Mouse (Mus musculus) liver, adult (tissue): ENCODE data around the gene Rin1.
A peak's percentile ranks its signal among the peaks of the same experiment; 100 is the strongest.

Experiments
- GATA4 ChIP-seq: IDR thresholded peaks from 2 replicates; pipeline ENCODE4 v1.6.1; 2014; ENCODE audit warnings: mild to moderate bottlenecking, low read length; ENCODE audit not compliant: insufficient replicate concordance

Rin1 gene

DNA sequence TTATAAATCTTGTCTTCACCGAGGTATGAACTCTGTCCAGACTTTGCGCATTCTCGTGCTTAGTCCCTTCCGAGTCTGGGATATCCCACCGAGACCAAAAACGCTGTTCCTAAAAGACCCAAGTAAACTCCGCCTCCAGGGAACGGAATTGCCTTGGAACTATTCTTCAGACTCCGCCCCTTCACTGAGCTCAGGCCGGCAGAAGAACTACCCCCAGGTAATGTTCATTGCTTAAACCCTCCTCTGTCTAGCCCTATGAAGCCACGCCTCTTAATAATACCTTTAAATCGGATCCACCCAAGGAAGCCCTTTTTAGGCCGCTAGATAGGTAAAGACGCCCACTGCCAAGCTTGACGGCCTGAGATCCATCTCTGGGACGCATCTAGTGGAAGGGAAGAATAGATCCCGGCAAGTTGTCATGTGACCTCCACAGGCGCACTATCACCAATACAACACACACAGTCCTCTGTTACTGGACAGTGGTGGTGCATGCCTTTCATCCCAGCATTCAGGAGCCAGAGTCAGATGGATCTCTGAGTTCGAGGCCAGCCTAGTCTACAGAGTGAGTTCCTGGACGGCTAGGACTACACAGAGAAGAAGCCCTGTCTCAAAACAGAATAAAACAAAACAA, 22.2 kb downstream of the Rin1 start:
- no peak for TF ChIP-seq GATA4

GRCm38 (mm10) chr19:5073028-5073427, 22.7 kb downstream of the Rin1 start:
- TF ChIP-seq GATA4, result no peak

DNA sequence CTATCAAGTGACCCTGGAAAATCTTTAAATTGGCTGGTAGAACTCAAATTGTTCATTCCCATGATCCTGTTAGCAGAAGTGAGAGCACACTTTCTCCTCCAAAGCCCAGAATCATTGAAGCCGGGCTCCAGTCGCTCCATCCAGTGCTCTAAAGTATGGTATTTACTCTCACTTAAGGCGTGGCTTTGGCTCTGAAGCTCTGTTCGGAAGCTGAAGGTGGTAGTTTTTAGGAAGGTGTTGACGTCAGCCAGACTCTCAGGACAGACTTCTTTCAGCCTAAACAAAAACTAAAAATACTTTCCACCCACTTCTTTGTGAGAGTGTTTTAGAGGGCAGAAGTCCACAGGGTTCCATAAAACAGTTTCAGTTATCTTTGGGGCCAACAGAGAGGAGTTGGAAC, 23.2 kb downstream of the Rin1 start:
- no peak for TF ChIP-seq GATA4

DNA sequence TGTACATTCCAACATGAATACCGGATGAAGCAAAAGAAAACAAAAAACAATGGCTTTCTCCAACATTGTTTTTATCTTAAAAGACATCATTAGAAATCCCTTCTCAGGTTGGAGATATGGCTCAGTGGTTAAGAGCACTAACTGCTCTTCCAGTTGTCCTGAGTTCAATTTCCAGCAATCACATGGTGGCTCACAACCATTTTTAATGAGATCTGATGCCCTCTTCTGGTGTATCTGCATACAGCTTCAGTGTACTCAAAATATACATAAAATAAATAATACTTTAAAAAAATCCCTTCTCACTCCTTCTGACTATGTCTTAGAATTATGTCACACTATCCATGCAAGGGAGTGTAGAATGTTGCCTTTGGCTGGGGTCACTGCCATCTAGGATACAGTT, 29.0 kb downstream of the Rin1 start:
- no peak for TF ChIP-seq GATA4

- TF ChIP-seq GATA4, result no peak
These were observed 31.7 kb downstream of the Rin1 start for GRCm38 (mm10) chr19:5082005-5082404.

- no peak for TF ChIP-seq GATA4
These were observed 32.3 kb downstream of the Rin1 start for GRCm38 (mm10) chr19:5082596-5082995.

- TF ChIP-seq GATA4, result no peak
These were observed 33.9 kb downstream of the Rin1 start for GRCm38 (mm10) chr19:5083961-5084833.

DNA sequence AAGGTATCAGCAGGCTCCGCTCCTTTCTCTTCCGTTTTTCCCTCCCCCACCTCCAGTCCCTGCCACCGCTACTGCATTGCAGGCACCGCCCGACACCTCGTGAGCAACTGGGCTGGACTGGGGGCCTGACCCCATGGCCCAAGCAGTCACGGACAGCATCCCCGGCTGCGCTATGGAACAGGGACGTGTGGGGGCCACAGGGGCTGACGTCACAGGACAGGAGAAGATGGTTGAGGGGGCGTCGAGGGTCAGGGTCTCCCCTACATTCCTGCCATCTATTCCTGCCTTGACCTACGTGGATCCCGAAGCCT, 34.5 kb downstream of the Rin1 start:
- TF ChIP-seq GATA4, result no peak

DNA sequence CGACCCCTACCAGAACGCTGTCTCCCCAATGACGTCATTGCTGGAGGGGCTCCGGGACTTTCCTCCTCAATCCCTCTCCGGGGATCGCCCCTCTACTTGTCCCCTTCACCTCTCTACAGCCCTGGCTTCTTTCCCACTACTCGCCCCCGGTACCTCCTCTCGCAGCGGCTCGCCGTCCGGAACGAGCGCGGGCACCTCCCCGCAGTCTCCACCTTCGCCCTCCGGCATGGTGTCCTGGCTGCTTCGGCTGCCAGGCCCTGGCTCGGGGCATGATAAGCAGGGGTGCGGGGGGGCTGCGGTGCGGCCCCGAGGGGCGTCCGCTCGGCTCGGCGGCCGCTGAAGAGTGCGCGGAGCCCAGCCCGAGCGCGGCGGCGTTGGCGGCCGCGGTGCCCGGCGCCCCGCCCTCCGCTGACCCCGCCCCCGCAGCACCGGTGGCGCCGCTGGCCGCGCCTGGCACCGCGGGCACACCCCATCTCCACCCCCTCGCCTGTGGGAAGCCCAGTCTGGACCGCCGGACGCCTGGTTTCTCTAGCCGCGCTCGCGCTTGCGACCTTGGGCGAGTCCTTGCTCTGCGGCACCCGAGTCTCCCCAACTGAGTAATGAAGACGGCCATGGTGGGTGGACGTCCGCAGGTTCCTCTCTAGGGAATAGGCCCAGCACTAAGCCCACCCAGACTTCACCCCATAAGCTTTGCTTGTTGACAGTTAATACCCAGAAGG, 35.0 kb downstream of the Rin1 start, which contains the start of gene Tmem151a:
Gene Tmem151a, minus strand, starts transcription at position 387 of the 719 bp plus-strand sequence.
- no peak for TF ChIP-seq GATA4

DNA sequence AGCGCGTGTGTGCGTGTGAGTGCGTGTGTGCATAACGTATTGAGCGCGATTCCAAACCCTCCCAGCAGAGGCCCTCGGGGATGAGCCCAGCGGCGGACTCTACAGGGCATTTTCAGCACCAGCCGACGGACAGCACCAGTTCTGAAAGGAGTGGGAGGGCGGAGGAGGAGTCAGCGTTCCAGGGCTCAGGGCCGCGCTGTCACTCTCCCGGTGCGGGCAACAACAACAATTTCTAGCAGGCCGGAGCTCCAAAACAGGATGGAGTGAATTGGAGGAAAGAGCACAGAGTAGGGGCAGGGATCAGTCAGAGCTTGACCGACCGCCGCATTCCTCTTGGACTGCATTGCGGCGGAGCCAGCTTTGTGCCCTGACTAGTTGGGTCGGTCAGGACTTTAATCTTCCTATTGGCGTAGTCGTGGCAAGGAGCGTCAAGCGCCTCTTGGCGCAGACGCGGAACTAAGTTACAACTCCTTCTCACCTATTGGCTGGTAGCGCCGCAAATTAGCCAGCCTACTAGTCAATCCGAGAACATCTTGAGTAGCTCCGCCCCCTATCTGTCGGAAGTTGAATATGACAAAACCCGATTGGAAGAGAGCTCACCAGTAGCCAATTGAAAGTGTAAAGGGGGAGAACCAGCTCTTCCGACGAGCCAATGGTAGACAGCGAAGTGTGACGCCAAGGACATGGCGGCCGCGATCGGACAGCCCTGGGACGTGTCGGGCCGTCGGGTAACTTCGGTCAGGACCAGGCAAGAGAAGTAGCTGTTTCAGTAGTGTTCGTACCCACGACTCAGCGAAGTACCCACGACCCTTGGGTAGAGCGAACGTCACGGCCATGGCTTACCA, 37.8 kb downstream of the Rin1 start, which contains the start of gene Yif1a:
Gene Yif1a, plus strand, starts transcription at position 655 of the 845 bp plus-strand sequence.
- no peak; the same call in 1 of the 2 replicates for TF ChIP-seq GATA4

GRCm38 (mm10) chr19:5089324-5089723, 39.0 kb downstream of the Rin1 start:
- TF ChIP-seq GATA4, result no peak

- TF ChIP-seq GATA4, result no peak
These were observed 41.8 kb downstream of the Rin1 start for GRCm38 (mm10) chr19:5092083-5092482.

- TF ChIP-seq GATA4, result no peak
These were observed 43.4 kb downstream of the Rin1 start for GRCm38 (mm10) chr19:5093481-5094242.

DNA sequence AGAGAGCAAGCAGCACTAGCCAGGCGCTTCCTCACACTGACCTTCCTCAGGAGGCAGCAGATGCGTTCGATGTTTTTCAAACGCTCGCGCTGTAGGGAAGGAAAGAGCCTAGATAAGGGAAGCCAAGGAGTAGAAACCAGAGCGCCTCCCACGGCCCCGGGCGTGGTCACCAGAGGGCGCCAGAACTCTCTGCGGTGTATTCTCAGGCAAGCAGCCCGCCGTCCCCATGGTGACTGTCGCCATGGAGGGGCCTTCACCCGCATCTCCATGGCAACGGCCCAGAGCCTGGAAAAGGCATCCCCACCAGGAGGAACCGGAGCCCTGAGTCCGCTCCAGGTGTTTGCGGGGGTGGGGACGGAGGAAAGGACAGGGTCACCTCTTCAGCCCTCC, 44.0 kb downstream of the Rin1 start:
- peak; percentile 60; the same call in 1 of the 2 replicates for TF ChIP-seq GATA4

DNA sequence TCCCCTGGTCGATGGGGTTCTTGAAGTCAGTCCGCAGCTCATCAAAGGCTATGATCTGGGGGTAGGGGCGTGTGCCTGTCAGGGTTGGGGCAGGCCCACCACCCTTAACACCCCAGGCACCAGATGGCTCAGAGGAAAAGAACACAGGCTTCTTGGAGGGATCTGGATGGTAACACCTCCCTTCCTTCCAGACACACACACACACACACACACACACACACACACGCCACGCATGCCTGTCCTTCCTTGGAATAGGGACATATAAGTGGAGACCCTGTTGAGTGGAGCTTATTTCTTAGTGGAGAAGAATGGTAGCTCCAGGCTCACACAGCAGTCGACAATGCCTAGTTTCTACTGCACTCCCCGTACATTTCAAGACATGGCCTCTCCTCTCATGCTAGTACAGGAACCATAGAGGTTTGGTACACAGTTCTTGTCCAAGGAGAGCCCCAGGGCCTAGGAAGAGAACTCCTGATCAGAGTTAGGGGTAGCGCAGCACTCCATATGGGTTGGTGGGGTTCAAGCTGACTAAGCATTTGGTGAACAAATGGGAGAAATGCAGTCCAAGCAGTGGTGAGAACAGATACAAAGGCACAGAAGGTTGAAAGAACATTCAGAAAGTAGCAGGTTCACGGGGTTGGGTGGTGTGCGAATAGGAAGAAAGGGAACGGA, 44.6 kb downstream of the Rin1 start:
- TF ChIP-seq GATA4, result no peak
